In genomic region chr7:121120143-121120818, GRCm38 (mm10) we compare ENCODE assay signal across 9 mouse cellular contexts. TPM values are rescaled to one million over a fixed set of nuclear protein-coding genes. Genes with fewer than 3 reads are reported as not detected.
DNase-seq lines count a peak whose midpoint lies in the region; ATAC-seq and TF ChIP-seq lines count a peak whose summit lies in the region.
"Had no signal": no experiment of that assay in that cellular context is flagged by ENCODE, and none has a peak within 500 bp of the region (broad histone marks: within the 10 kb centered on the region; RNA-seq: fewer than 3 reads in every experiment).

No protein-coding gene starts in this region.

- peak; percentile 52; the same call in 1 of the 2 replicates for ATAC-seq in heart, embryonic 16.5 days (replicated peaks; ENCODE audit: extremely low read depth, insufficient read depth, low FRiP score)
- ATAC-seq in liver, embryonic 14.5 days (ENCODE audit: insufficient read depth) = no peak; the same call in 1 of the 2 replicates
- ATAC-seq in neural tube, embryonic 11.5 days (ENCODE audit: insufficient read depth, low FRiP score, low TSS enrichment) = peak; percentile 71; the same call in 1 of the 2 replicates
- ATAC-seq in stomach, embryonic 16.5 days (ENCODE audit: insufficient read depth, low FRiP score) = peak; percentile 68; the same call in 1 of the 2 replicates

- no peaks in the 10 kb centered on the region for H3K27me3 ChIP-seq in forebrain, embryonic 10.5 days (ENCODE audit: poor library complexity, severe bottlenecking)
- H3K27me3 ChIP-seq in heart, embryonic 16.5 days (ENCODE audit: control insufficient read depth, insufficient read depth, low read length) = no peaks in the 10 kb centered on the region
- no peaks in the 10 kb centered on the region for H3K27me3 ChIP-seq in liver, embryonic 14.5 days (ENCODE audit: control insufficient read depth, insufficient read depth, low read length)
- no peaks in the 10 kb centered on the region for H3K27me3 ChIP-seq in neural tube, embryonic 11.5 days (ENCODE audit: control insufficient read depth, insufficient read depth, low read length)
- H3K27me3 ChIP-seq in stomach, embryonic 16.5 days (ENCODE audit: control insufficient read depth, insufficient read depth, low read length) = no peaks in the 10 kb centered on the region

- H3K9me3 ChIP-seq in forebrain, embryonic 10.5 days = no peaks in the 10 kb centered on the region
- 0 out of 2 replicates have a peak, but pooled peaks cover 5% of the 10 kb centered on the region for H3K9me3 ChIP-seq in heart, embryonic 16.5 days (replicated peaks; ENCODE audit: control insufficient read depth, low read length)
- no peaks in the 10 kb centered on the region for H3K9me3 ChIP-seq in liver, embryonic 14.5 days (ENCODE audit: control insufficient read depth, low read length)
- H3K9me3 ChIP-seq in neural tube, embryonic 11.5 days (ENCODE audit: control insufficient read depth, low read length) = no peaks in the 10 kb centered on the region
- no peaks in the 10 kb centered on the region for H3K9me3 ChIP-seq in stomach, embryonic 16.5 days (replicated peaks; ENCODE audit: control insufficient read depth, low read length)

- DNase-seq in CD4-positive helper T cell, adult 2 months (ENCODE audit: low read depth, low spot score) = peak; percentile 49
- DNase-seq in c-Kit-negative CD71-positive TER-119-positive erythroid progenitor cells, embryonic 14.5 days (ENCODE audit: low read depth, low spot score) = peak; percentile 62
- DNase-seq in forebrain, embryonic 10.5 days (ENCODE audit: extremely low spot score, low spot score) = peak; percentile 70
- DNase-seq in kidney, postnatal 25 days = peak; percentile 77 to 93
- peak; percentile 38 to 47 (median 39) for DNase-seq in liver, embryonic 14.5 days (ENCODE audit: low read depth in 3 of 3, low spot score in 3 of 3)
- DNase-seq in neural tube, embryonic 11.5 days (ENCODE audit: low spot score) = peak; percentile 84

- no peak for TF ChIP-seq EP300 in liver, embryonic 14.5 days (IDR thresholded peaks at IDR 0.05; ENCODE audit: low read depth)

- H3K4me2 ChIP-seq in heart, embryonic 16.5 days (ENCODE audit: low read depth, low read length) = no peak overlapping the region
- no peak overlapping the region for H3K4me2 ChIP-seq in liver, embryonic 14.5 days (ENCODE audit: low read depth)
- no peak overlapping the region for H3K4me2 ChIP-seq in neural tube, embryonic 11.5 days (ENCODE audit: low read depth)
- no peak overlapping the region for H3K4me2 ChIP-seq in stomach, embryonic 16.5 days (ENCODE audit: low read depth, low read length)

- 0 out of 2 replicates have a peak overlapping the region, but pooled peaks have one; percentile 44 for H3K27ac ChIP-seq in forebrain, embryonic 10.5 days
- no peak overlapping the region for H3K27ac ChIP-seq in heart, embryonic 16.5 days (ENCODE audit: low read length)
- H3K27ac ChIP-seq in liver, embryonic 14.5 days = no peak overlapping the region
- H3K27ac ChIP-seq in neural tube, embryonic 11.5 days (ENCODE audit: low read depth, low read length) = no peak overlapping the region
- no peak overlapping the region for H3K27ac ChIP-seq in stomach, embryonic 16.5 days (ENCODE audit: low read length)

- no peak overlapping the region for H3K4me3 ChIP-seq in forebrain, embryonic 10.5 days
- H3K4me3 ChIP-seq in heart, embryonic 16.5 days (ENCODE audit: low read length) = no peak overlapping the region
- no peak overlapping the region for H3K4me3 ChIP-seq in liver, embryonic 14.5 days (ENCODE audit: insufficient read depth in 1 of 2, low read depth in 2 of 2, low read length in 2 of 2)
- no peak overlapping the region for H3K4me3 ChIP-seq in neural tube, embryonic 11.5 days (ENCODE audit: low read depth, low read length)
- no peak overlapping the region for H3K4me3 ChIP-seq in stomach, embryonic 16.5 days (replicated peaks; ENCODE audit: low read length)
- H3K4me3 ChIP-seq: erythroblast, embryonic 14.5 days had no signal

- no peaks in the 10 kb centered on the region for H3K36me3 ChIP-seq in forebrain, embryonic 10.5 days (replicated peaks)
- no peaks in the 10 kb centered on the region for H3K36me3 ChIP-seq in heart, embryonic 16.5 days (ENCODE audit: control insufficient read depth, insufficient read depth)
- no peaks in the 10 kb centered on the region for H3K36me3 ChIP-seq in liver, embryonic 14.5 days (replicated peaks; ENCODE audit: control insufficient read depth, insufficient read depth, low read depth)
- no peaks in the 10 kb centered on the region for H3K36me3 ChIP-seq in neural tube, embryonic 11.5 days (ENCODE audit: control insufficient read depth, insufficient read depth, low read length)
- H3K36me3 ChIP-seq in stomach, embryonic 16.5 days (ENCODE audit: control insufficient read depth, insufficient read depth, low read length) = no peaks in the 10 kb centered on the region

- no peak overlapping the region for H3K9ac ChIP-seq in heart, embryonic 16.5 days (ENCODE audit: low read length)
- no peak overlapping the region for H3K9ac ChIP-seq in liver, embryonic 14.5 days (replicated peaks)
- no peak overlapping the region for H3K9ac ChIP-seq in neural tube, embryonic 11.5 days (ENCODE audit: low read length)
- H3K9ac ChIP-seq in stomach, embryonic 16.5 days (ENCODE audit: low read length) = no peak overlapping the region

- WGBS in forebrain, embryonic 10.5 days = 14% methylated on average over 10 of the region's 10 CpGs
- 12% methylated on average over 10 of the region's 10 CpGs for WGBS in heart, embryonic 16.5 days
- WGBS in liver, embryonic 14.5 days (ENCODE audit: insufficient replicate concordance) = 11% methylated on average over 10 of the region's 10 CpGs
- WGBS in neural tube, embryonic 11.5 days = 13% methylated on average over 10 of the region's 10 CpGs
- WGBS in stomach, embryonic 16.5 days = 11% methylated on average over 10 of the region's 10 CpGs

- peak; percentile 88 for TF ChIP-seq CTCF in liver, embryonic 14.5 days (IDR thresholded peaks at IDR 0.05; ENCODE audit: low read depth)

- peaks cover 3% of the 10 kb centered on the region; the same call in 1 of the 2 replicates for H3K4me1 ChIP-seq in forebrain, embryonic 10.5 days
- H3K4me1 ChIP-seq in heart, embryonic 16.5 days (ENCODE audit: control insufficient read depth, insufficient read depth, low read length) = peaks cover 3% of the 10 kb centered on the region; the same call in 1 of the 2 replicates
- no peaks in the 10 kb centered on the region for H3K4me1 ChIP-seq in liver, embryonic 14.5 days (replicated peaks; ENCODE audit: control insufficient read depth in 2 of 2, insufficient read depth in 2 of 2, low read length in 1 of 2)
- no peaks in the 10 kb centered on the region for H3K4me1 ChIP-seq in neural tube, embryonic 11.5 days (ENCODE audit: control insufficient read depth, insufficient read depth, low read length)
- H3K4me1 ChIP-seq in stomach, embryonic 16.5 days (ENCODE audit: control insufficient read depth, insufficient read depth, low read length) = no peaks in the 10 kb centered on the region

RNA-seq across cellular contexts. Expression of gene Otoa, which starts 38.8 kb away (rescaled TPM):
- 0.14 TPM in 2 replicates for polyA plus RNA-seq in forebrain, embryonic 10.5 days (2016; fragmentation: Nextera tagmentation; extraction: Ambion mirVana)
- polyA plus RNA-seq in heart, embryonic 16.5 days (2015; fragmentation: Nextera tagmentation; extraction: Ambion mirVana) = 0.12 and 0.36 TPM in 2 replicates
- polyA plus RNA-seq in liver, embryonic 14.5 days (2012; rRNA removed) = 0.01 and 0.03 TPM in 2 replicates
- polyA plus RNA-seq in liver, embryonic 14.5 days (2014; fragmentation: Nextera tagmentation; extraction: Ambion mirVana) = 0.09 TPM in 1 of 2 replicates, not detected in the other
- polyA plus RNA-seq in neural tube, embryonic 11.5 days (2014; fragmentation: Nextera tagmentation; extraction: Ambion mirVana) = 0.23 TPM in 1 of 2 replicates, not detected in the other
- 0.36 and 0.37 TPM in 2 replicates for polyA plus RNA-seq in stomach, embryonic 16.5 days (2015; fragmentation: Nextera tagmentation; extraction: Ambion mirVana)
- polyA plus RNA-seq: erythroblast, embryonic 14.5 days had no signal

RNA-seq across cellular contexts. Expression of gene Igsf6, which starts 45.9 kb away (rescaled TPM):
- polyA plus RNA-seq in forebrain, embryonic 10.5 days (2016; fragmentation: Nextera tagmentation; extraction: Ambion mirVana) = 0.81 and 1.1 TPM in 2 replicates
- polyA plus RNA-seq in heart, embryonic 16.5 days (2015; fragmentation: Nextera tagmentation; extraction: Ambion mirVana) = 1.5 and 2.3 TPM in 2 replicates
- polyA plus RNA-seq in liver, embryonic 14.5 days (2012; rRNA removed) = 3.3 and 4.7 TPM in 2 replicates
- polyA plus RNA-seq in liver, embryonic 14.5 days (2014; fragmentation: Nextera tagmentation; extraction: Ambion mirVana) = 5.8 and 7.2 TPM in 2 replicates
- 1.2 and 1.3 TPM in 2 replicates for polyA plus RNA-seq in neural tube, embryonic 11.5 days (2014; fragmentation: Nextera tagmentation; extraction: Ambion mirVana)
- polyA plus RNA-seq in stomach, embryonic 16.5 days (2015; fragmentation: Nextera tagmentation; extraction: Ambion mirVana) = 4.7 and 6.1 TPM in 2 replicates
